Mouse (Mus musculus) gastrocnemius, adult 2 months (tissue): ENCODE results near the gene Cd209a. TPM values are rescaled to one million over a fixed set of nuclear protein-coding genes. Genes with fewer than 3 reads are reported as not detected.

Experiments
- DNase-seq: peaks from one replicate; pipeline ENCODE4 v3.0.0; 2022
- H3K27ac ChIP-seq: fragments of 200-600 bp; 2 replicates; pipeline ENCODE4 v1.8.1; 2022; ENCODE audit warnings: mild to moderate bottlenecking
- H3K4me3 ChIP-seq: fragments of 200-600 bp; 2 replicates; pipeline ENCODE4 v1.8.1; 2022; ENCODE audit warnings: mild to moderate bottlenecking, moderate library complexity
- CTCF ChIP-seq: fragments of 200-600 bp; IDR thresholded peaks from 2 replicates; pipeline ENCODE4 v1.8.1; 2022; ENCODE audit warnings: antibody characterized with exemption, mild to moderate bottlenecking, moderate library complexity
- intact Hi-C: fragments of 180-260 bp; cut with DNase I; formaldehyde crosslinking; loops from one replicate; pipeline ENCODE4 v1.15.1; 2025
- microRNA-seq: library from miRNA; unstranded; fragments of <30 nt; microRNA quantifications from one replicate; pipeline ENCODE4 v1.2.0, GENCODE M21; 2021
- total RNA-seq, 2 experiments: library from RNA; stranded (reverse); gene quantifications; 2 replicates each; pipeline ENCODE4 v1.2.3; 2021

The Cd209a gene
- total RNA-seq, 2 experiments from 2014 or later = 0.50 to 0.71 TPM

GRCm38 (mm10) chr8:3701491-3701890 lies 47.3 kb downstream of the Cd209a start:
- intact Hi-C loops = no loop called here

DNA sequence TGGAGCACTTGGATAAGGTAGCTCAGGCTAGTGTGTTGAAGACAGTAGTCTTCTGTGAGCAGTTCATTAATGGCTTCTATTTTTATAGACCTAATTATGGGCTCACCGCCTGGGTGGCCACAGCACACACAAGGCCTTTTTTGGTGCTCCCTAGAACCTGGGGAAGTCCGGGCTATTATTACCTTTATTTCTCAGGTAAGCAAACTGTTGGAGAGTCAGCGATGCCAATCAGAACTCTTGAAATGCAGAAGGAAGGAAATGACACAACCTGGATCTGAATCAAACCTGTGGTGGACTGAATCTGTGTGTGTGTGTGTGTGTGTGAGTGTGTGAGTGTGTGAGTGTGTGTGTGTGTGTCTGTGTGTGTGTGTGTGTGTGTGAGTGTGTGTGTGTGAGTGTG lies 54.7 kb downstream of the Cd209a start, which contains the start of gene Fcer2a:
TSS of gene Fcer2a (minus strand) at position 55 of the 400 bp plus-strand sequence.
- Histone ChIP-seq H3K27ac (no peak within 1 kb of the TSS), H3K4me3 (no peak within 1 kb of the TSS)
- no peak for DNase-seq
- intact Hi-C loops = no loop called here
- TF ChIP-seq CTCF = no peak

More at GRCm38 (mm10) chr8:3701491-3701890, 47.3 kb downstream of the Cd209a start:
- no peak for DNase-seq
- Histone ChIP-seq H3K4me3 (no peak overlapping the region), H3K27ac (no peak overlapping the region)
- TF ChIP-seq CTCF = no peak

Small RNA genes lying within 50 kb of the gene (microRNA-seq; reads per million reads assigned to microRNA genes)
- not detected for gene Gm24934

Other genes with a start within 250 kb of the Cd209a start
- gene Mcoln1, start 248.5 kb downstream of the Cd209a start, total RNA-seq = 10 to 100 TPM; 23.5 to 24.9 TPM
- gene Pnpla6, start 233.6 kb downstream of the Cd209a start, total RNA-seq = 1 to 10 TPM; 8.7 to 9.3 TPM
- not detected for gene C330021F23Rik, start 181.0 kb downstream of the Cd209a start, total RNA-seq
- gene Camsap3, start 161.7 kb downstream of the Cd209a start, total RNA-seq = under 1 TPM; 0.22 to 0.33 TPM
- gene Xab2, start 127.7 kb downstream of the Cd209a start, total RNA-seq = 10 to 100 TPM; 11.0 to 11.3 TPM
- 10 to 100 TPM; 87.7 to 92.0 TPM for gene Pet100, start 127.4 kb downstream of the Cd209a start, total RNA-seq
- not detected for gene Pcp2, start 123.4 kb downstream of the Cd209a start, total RNA-seq
- 1 to 10 TPM; 2.7 to 5.5 TPM for gene Stxbp2, start 118.0 kb downstream of the Cd209a start, total RNA-seq
- gene Retn, start 93.2 kb downstream of the Cd209a start, total RNA-seq = 1 to 10 TPM in 1 of 2 experiments, under 1 TPM in 1; 0.87 to 3.0 TPM
- gene Mcemp1, start 83.2 kb downstream of the Cd209a start, total RNA-seq = not detected
- not detected for gene Fcor, start 76.6 kb downstream of the Cd209a start, total RNA-seq
- gene Trappc5, start 72.7 kb downstream of the Cd209a start, total RNA-seq = 10 to 100 TPM; 18.2 to 20.7 TPM
- gene Fcer2a, start 54.8 kb downstream of the Cd209a start, total RNA-seq = not detected
- not detected for gene Clec4g, start 28.3 kb downstream of the Cd209a start, total RNA-seq
- not detected for gene Cd209e, start 105.3 kb upstream of the Cd209a start, total RNA-seq
- 1 to 10 TPM in 1 of 2 experiments, under 1 TPM in 1; 0.64 to 1.6 TPM for gene Cd209d, start 129.6 kb upstream of the Cd209a start, total RNA-seq
- 1 to 10 TPM in 1 of 2 experiments, under 1 TPM in 1; 0.64 to 1.4 TPM for gene Cd209b, start 177.9 kb upstream of the Cd209a start, total RNA-seq
- under 1 TPM in 1 of 2 experiments, not detected in 1; 0.66 TPM for gene Cd209c, start 205.8 kb upstream of the Cd209a start, total RNA-seq